Mouse (Mus musculus): Measurements from ENCODE around the gene Gmfg. TPM values are rescaled to one million over a fixed set of nuclear protein-coding genes. Genes with fewer than 3 reads are reported as not detected.

The Gmfg gene
- polyA plus RNA-seq, 1 experiment from 2014 or later, result 7.5 TPM

GRCm38 (mm10) chr7:28441776-28442485 is 4.7 kb downstream of the Gmfg start:
- Histone ChIP-seq H3K9me3 (no peaks in the 10 kb centered on the region), H3K27ac (no peak overlapping the region), H3K9ac (no peak overlapping the region), H3K4me3 (no peak overlapping the region), H3K36me3 (no peaks in the 10 kb centered on the region), H3K4me1 (0 out of 2 replicates have a peak, but pooled peaks cover 4% of the 10 kb centered on the region), H3K4me2 (replicated peaks) (no peak overlapping the region), H3K27me3 (no peaks in the 10 kb centered on the region)
- 91% methylated on average over 12 of the region's 14 CpGs for WGBS
- ATAC-seq (ENCODE audit: insufficient number of reproducible peaks, insufficient read depth, low FRiP score, low TSS enrichment), result no peak

DNA sequence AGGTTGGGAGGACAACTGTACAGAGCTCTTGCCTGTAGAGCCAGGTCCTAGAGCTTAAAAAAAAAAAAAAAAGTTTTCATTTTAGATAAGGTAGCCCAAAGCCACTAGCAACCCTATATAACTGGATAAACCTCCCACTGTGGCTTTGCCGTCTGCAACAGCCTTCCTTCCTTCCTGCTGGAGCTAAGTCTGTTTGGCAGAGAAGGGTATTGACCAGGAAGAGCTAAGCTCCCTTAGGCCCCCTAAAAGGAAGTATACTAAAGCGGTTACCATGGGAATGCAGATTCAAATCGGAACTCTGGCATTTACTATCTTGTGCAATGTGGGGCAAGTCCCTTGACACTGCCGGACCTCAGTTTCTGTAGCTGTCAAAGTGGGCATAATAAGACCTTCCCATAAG is 5.4 kb downstream of the Gmfg start:
- ATAC-seq (ENCODE audit: insufficient number of reproducible peaks, insufficient read depth, low FRiP score, low TSS enrichment), result no peak
- no peak overlapping the region for H3K4me2 ChIP-seq (replicated peaks)
- no peak overlapping the region for H3K27ac ChIP-seq
- no peak overlapping the region for H3K9ac ChIP-seq
- no peaks in the 10 kb centered on the region for H3K36me3 ChIP-seq
- H3K9me3 ChIP-seq, result no peaks in the 10 kb centered on the region
- no peaks in the 10 kb centered on the region for H3K4me1 ChIP-seq
- no peaks in the 10 kb centered on the region for H3K27me3 ChIP-seq
- H3K4me3 ChIP-seq, result no peak overlapping the region
- 62% methylated on average over 4 of the region's 4 CpGs for WGBS

- Histone ChIP-seq H3K27me3 (no peaks in the 10 kb centered on the region), H3K27ac (no peak overlapping the region), H3K4me1 (no peaks in the 10 kb centered on the region), H3K9me3 (no peaks in the 10 kb centered on the region), H3K4me2 (replicated peaks) (no peak overlapping the region), H3K36me3 (no peaks in the 10 kb centered on the region), H3K9ac (no peak overlapping the region), H3K4me3 (no peak overlapping the region)
- ATAC-seq (ENCODE audit: insufficient number of reproducible peaks, insufficient read depth, low FRiP score, low TSS enrichment), result no peak
- 82% methylated on average over 13 of the region's 13 CpGs for WGBS
Observed at GRCm38 (mm10) chr7:28444344-28444974, 7.2 kb downstream of the Gmfg start.

DNA sequence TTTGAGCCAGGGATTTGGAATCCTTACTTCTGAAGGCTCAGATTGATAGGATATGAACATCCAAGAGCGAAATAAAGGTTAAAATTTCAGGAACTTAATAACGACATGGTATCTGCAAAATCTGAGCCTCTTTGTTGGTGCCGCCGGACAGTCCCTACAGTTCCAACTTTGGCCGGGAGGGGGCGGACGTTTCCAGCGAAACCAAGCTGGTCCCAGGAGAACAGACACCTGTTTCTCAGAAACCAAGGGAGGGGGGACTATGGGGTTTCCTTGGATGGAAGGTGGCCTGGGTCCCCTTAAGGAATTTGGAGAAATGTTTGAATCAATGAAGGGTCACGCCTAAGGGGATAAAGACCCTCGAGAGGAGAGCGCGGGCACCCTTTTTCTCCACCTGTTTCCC is 9.2 kb downstream of the Gmfg start:
- Histone ChIP-seq H3K9me3 (no peaks in the 10 kb centered on the region), H3K4me1 (no peaks in the 10 kb centered on the region), H3K27ac (no peak overlapping the region), H3K27me3 (no peaks in the 10 kb centered on the region), H3K4me3 (no peak overlapping the region), H3K9ac (no peak overlapping the region), H3K4me2 (replicated peaks) (no peak overlapping the region), H3K36me3 (no peaks in the 10 kb centered on the region)
- WGBS, result 6% methylated on average over 12 of the region's 12 CpGs
- ATAC-seq (ENCODE audit: insufficient number of reproducible peaks, insufficient read depth, low FRiP score, low TSS enrichment), result no peak

GRCm38 (mm10) chr7:28447101-28447830 is 10.0 kb downstream of the Gmfg start:
- no peak for ATAC-seq (ENCODE audit: insufficient number of reproducible peaks, insufficient read depth, low FRiP score, low TSS enrichment)
- Histone ChIP-seq H3K27ac (no peak overlapping the region), H3K4me1 (no peaks in the 10 kb centered on the region), H3K9ac (no peak overlapping the region), H3K4me3 (no peak overlapping the region), H3K36me3 (no peaks in the 10 kb centered on the region), H3K27me3 (no peaks in the 10 kb centered on the region), H3K9me3 (no peaks in the 10 kb centered on the region), H3K4me2 (replicated peaks) (no peak overlapping the region)
- WGBS, result 20% methylated on average over 12 of the region's 12 CpGs

GRCm38 (mm10) chr7:28447865-28448820 is 10.9 kb downstream of the Gmfg start:
- H3K4me3 ChIP-seq, result no peak overlapping the region
- H3K9ac ChIP-seq, result no peak overlapping the region
- no peak overlapping the region for H3K4me2 ChIP-seq (replicated peaks)
- peaks cover 8% of the 10 kb centered on the region for H3K4me1 ChIP-seq
- ATAC-seq (ENCODE audit: insufficient number of reproducible peaks, insufficient read depth, low FRiP score, low TSS enrichment), result no peak
- no peaks in the 10 kb centered on the region for H3K27me3 ChIP-seq
- H3K27ac ChIP-seq, result no peak overlapping the region
- WGBS, result 64% methylated on average over 13 of the region's 13 CpGs
- H3K9me3 ChIP-seq, result no peaks in the 10 kb centered on the region
- H3K36me3 ChIP-seq, result no peaks in the 10 kb centered on the region

DNA sequence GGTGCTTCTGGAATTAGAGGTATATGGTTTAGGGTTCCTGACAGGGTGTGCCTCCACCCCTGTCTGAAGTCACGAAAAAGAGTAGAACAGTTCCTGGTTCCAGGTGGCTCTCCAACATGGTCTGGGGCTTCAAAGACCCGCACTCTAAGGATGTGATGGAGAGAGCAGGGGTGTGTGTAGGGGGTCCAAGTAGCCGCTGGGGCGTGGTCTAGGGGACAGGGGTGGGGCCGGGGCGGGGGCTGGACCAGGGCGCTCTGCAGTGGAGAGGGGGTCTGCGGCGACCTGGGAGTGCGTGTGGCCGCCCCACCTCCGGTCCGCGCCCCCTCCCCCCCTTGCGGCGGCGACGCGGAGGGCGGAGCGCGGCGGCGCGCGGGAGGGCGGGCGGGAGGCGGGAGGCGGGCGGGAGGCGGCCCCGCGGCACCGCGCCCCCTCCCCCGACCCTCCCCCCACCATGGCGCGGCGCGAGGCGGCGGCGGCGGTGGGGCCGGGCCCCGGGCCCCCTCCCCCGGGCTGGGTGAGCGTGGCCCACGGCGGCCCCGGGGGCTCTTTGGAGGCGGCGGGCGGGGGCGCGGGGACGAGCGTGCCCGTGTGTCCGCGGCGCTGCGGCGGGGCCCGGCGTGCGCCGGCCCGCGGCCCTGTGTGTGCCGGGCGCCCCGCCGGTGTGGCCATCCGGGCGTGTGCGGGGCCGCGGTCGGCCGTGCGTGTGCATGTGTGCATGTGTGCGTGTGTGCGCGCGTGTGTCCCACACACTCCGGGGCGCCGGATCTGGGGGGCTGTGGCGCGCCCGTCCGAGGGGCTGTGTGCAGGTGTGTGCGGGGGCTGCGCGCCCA is 14.5 kb downstream of the Gmfg start, which contains the start of gene Lrfn1:
Gene Lrfn1 (plus strand): TSS at position 450 of the 830 bp plus-strand sequence.
- Histone ChIP-seq H3K36me3 (peaks cover 4% of the 10 kb centered on the region; the same call in 1 of the 2 replicates), H3K9ac (peak within 1 kb of the TSS; percentile 86), H3K27ac (peak within 1 kb of the TSS; percentile 67), H3K27me3 (no peaks in the 10 kb centered on the region), H3K4me1 (peaks cover 13% of the 10 kb centered on the region), H3K4me2 (replicated peaks) (peak within 1 kb of the TSS; percentile 89), H3K9me3 (no peaks in the 10 kb centered on the region), H3K4me3 (peak within 1 kb of the TSS; percentile 78)
- WGBS, result under 1% methylated on average over 43 of the region's 97 CpGs
- peak; percentile 74; the same call in 1 of the 2 replicates for ATAC-seq (ENCODE audit: insufficient number of reproducible peaks, insufficient read depth, low FRiP score, low TSS enrichment)

DNA sequence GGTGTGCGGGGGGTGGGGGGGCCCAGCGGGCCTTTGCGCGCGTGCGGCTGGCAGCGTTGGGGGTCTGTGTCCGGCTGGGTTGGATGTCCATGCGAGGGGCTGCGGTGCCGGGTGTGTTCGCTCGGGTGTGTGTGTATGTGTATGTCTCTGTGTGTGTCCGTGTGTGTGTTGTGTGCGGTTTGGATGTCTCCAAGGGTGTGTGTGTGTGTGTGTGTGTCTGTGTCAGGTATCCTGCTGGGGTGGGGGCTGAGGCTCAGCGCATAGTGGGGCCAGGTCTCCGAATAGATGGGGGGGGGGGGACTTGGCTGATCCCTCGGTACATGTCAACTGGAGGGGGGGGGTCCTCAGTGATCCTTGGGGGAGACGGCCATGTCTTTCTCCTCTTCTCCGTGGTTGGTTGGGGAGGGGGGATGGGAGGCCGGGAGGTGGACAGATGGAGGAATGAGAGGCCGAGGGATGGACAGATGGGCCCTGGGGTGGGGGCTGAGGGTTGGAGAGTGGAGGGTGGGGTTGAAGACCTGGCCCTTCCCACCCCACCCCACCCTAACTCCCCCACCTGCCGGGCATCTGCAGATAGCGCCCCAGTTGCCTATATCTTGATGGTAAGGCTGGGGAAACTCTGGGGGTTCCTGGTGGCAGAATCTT is 15.2 kb downstream of the Gmfg start:
- no peaks in the 10 kb centered on the region for H3K9me3 ChIP-seq
- H3K9ac ChIP-seq, result peak overlapping the region; percentile 86
- peak overlapping the region; percentile 89 for H3K4me2 ChIP-seq (replicated peaks)
- peaks cover 4% of the 10 kb centered on the region; the same call in 1 of the 2 replicates for H3K36me3 ChIP-seq
- peak overlapping the region; percentile 67 for H3K27ac ChIP-seq
- H3K4me1 ChIP-seq, result peaks cover 13% of the 10 kb centered on the region
- ATAC-seq (ENCODE audit: insufficient number of reproducible peaks, insufficient read depth, low FRiP score, low TSS enrichment), result 0 out of 2 replicates have a peak, but pooled peaks have one; percentile 12
- 3% methylated on average over 21 of the region's 24 CpGs for whole genome bisulfite sequencing
- H3K27me3 ChIP-seq, result no peaks in the 10 kb centered on the region
- peak overlapping the region; percentile 78 for H3K4me3 ChIP-seq

DNA sequence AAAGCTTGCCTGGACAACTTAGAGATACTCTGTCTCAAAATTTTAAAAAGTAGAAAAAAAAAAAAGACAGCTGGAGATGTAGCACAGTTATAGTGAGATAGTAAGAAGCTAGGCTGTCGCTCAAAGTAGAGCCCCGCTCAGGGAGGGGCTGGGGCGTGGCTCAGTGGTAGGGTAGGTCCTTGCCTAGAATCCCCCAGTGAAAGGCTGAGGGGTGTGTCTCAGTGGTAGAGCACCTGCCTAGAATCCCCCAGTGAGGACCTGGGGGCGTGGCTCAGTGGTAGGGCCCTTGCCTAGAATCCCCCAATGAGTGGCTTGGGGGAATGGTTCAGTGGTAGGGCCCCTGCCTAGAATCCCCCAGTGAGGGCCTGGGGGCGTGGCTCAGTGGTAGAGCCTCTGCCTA is 23.1 kb downstream of the Gmfg start:
- WGBS, result 89% methylated on average over 5 of the region's 5 CpGs
- no peaks in the 10 kb centered on the region for H3K4me1 ChIP-seq
- 0 out of 2 replicates have a peak, but pooled peaks cover under 1% of the 10 kb centered on the region for H3K27me3 ChIP-seq
- peaks cover 60% of the 10 kb centered on the region for H3K36me3 ChIP-seq
- H3K4me3 ChIP-seq, result no peak overlapping the region
- H3K27ac ChIP-seq, result no peak overlapping the region
- H3K9me3 ChIP-seq, result no peaks in the 10 kb centered on the region
- H3K9ac ChIP-seq, result no peak overlapping the region
- no peak overlapping the region for H3K4me2 ChIP-seq (replicated peaks)
- ATAC-seq (ENCODE audit: insufficient number of reproducible peaks, insufficient read depth, low FRiP score, low TSS enrichment), result no peak

DNA sequence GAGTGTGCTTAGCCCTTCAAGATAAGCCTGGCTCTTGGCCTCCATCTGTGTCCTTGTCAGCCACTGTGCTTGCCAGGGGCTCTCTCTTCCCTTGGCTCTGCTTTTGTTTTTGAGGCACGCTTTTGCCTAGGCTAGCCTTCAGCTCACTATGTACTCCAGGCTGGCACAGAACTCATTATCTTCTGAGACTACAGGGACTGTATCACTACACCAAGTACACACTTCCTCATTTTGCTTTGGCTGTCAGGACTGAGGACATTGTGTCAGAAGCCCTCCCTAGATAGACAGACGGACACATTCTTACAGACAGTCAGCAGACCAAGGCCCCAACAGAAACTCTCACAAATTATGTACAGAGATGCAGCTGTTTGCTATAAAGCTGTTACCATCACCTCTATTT is 25.5 kb downstream of the Gmfg start:
- Histone ChIP-seq H3K36me3 (peaks cover 56% of the 10 kb centered on the region), H3K9ac (no peak overlapping the region), H3K27ac (no peak overlapping the region), H3K27me3 (peaks cover 20% of the 10 kb centered on the region), H3K4me2 (replicated peaks) (no peak overlapping the region), H3K4me3 (no peak overlapping the region), H3K4me1 (peaks cover 6% of the 10 kb centered on the region; the same call in 1 of the 2 replicates), H3K9me3 (no peaks in the 10 kb centered on the region)
- 80% methylated on average over 2 of the region's 2 CpGs for WGBS
- ATAC-seq (ENCODE audit: insufficient number of reproducible peaks, insufficient read depth, low FRiP score, low TSS enrichment), result no peak
